In genomic region chr4:26929879-26930481, GRCm38 (mm10) we compare ENCODE assay signal across 10 mouse cellular contexts.
DNase-seq lines count a peak whose midpoint lies in the region; ATAC-seq and TF ChIP-seq lines count a peak whose summit lies in the region.
"Had no signal": no experiment of that assay in that cellular context is flagged by ENCODE, and none has a peak within 500 bp of the region (broad histone marks: within the 10 kb centered on the region; RNA-seq: fewer than 3 reads in every experiment).

No protein-coding gene starts in this region.

- in situ Hi-C loops in ES-E14 (cut with MboI; ENCODE audit: low sequenced_read_pairs in 2 of 2, unreplicated experiment in 2 of 2): no loop called here

- WGBS in embryonic facial prominence, embryonic 14.5 days: 47% methylated on average over 6 of the region's 6 CpGs
- 51% methylated on average over 6 of the region's 6 CpGs for WGBS in midbrain, embryonic 16.5 days

- H3K4me3 ChIP-seq in layer of hippocampus, adult 2 months: peak overlapping the region; percentile 12; the same call in 1 of the 2 replicates
- H3K4me3 ChIP-seq in ES-E14 (ENCODE audit: insufficient read depth in 1 of 2, low read depth in 1 of 2, low read length in 2 of 2, poor library complexity in 1 of 2, severe bottlenecking in 1 of 2): no peak overlapping the region
- H3K4me3 ChIP-seq in embryonic facial prominence, embryonic 14.5 days (ENCODE audit: low read depth, low read length): no peak overlapping the region
- no peak overlapping the region for H3K4me3 ChIP-seq in midbrain, embryonic 16.5 days (ENCODE audit: low read depth, low read length)
- H3K4me3 ChIP-seq: embryonic facial prominence, embryonic 15.5 days; limb, embryonic 15.5 days had no signal

- peak overlapping the region; percentile 74 for H3K27ac ChIP-seq in layer of hippocampus, adult 2 months
- no peak overlapping the region for H3K27ac ChIP-seq in ES-E14 (ENCODE audit: insufficient read depth, low read depth, low read length, poor library complexity, severe bottlenecking)
- no peak overlapping the region for H3K27ac ChIP-seq in embryonic facial prominence, embryonic 14.5 days (replicated peaks; ENCODE audit: low read depth, low read length)
- H3K27ac ChIP-seq in midbrain, embryonic 16.5 days (ENCODE audit: low read length): no peak overlapping the region
- H3K27ac ChIP-seq: embryonic facial prominence, embryonic 15.5 days; limb, embryonic 15.5 days had no signal

- DNase-seq in layer of hippocampus, adult 2 months (ENCODE audit: low spot score in 2 of 2): peak in 1 of 2 experiments; percentile 8
- no peak for DNase-seq in layer of hippocampus, adult 11-12 months (ENCODE audit: low spot score)
- no peak for DNase-seq in ES-E14 (ENCODE audit: low read depth, low spot score)
- DNase-seq in embryonic facial prominence, embryonic 14.5 days (ENCODE audit: low spot score): peak; percentile 62
- DNase-seq in urinary bladder, postnatal 4 days (ENCODE audit: low spot score in 2 of 2): no peak
- no peak for DNase-seq in thymus, postnatal 36 days
- no peak for DNase-seq in frontal cortex, postnatal 10 days (ENCODE audit: low spot score in 2 of 2)

- no peaks in the 10 kb centered on the region for H3K27me3 ChIP-seq in embryonic facial prominence, embryonic 14.5 days (replicated peaks; ENCODE audit: control insufficient read depth, insufficient read depth, low read length)
- H3K27me3 ChIP-seq in midbrain, embryonic 16.5 days (ENCODE audit: control insufficient read depth, insufficient read depth, low read depth, low read length): no peaks in the 10 kb centered on the region
- H3K27me3 ChIP-seq: embryonic facial prominence, embryonic 15.5 days; limb, embryonic 15.5 days had no signal

- H3K9me3 ChIP-seq in ES-E14 (ENCODE audit: control insufficient read depth, insufficient read depth, low read depth, low read length): no peaks in the 10 kb centered on the region
- H3K9me3 ChIP-seq in embryonic facial prominence, embryonic 14.5 days (ENCODE audit: control insufficient read depth, low read length): no peaks in the 10 kb centered on the region
- H3K9me3 ChIP-seq in midbrain, embryonic 16.5 days (replicated peaks; ENCODE audit: control insufficient read depth, low read length, poor library complexity, severe bottlenecking): no peaks in the 10 kb centered on the region
- H3K9me3 ChIP-seq: embryonic facial prominence, embryonic 15.5 days; limb, embryonic 15.5 days had no signal

- 0 out of 2 replicates have a peak overlapping the region, but pooled peaks have one; percentile 18 for H3K4me2 ChIP-seq in embryonic facial prominence, embryonic 14.5 days (ENCODE audit: low read depth, low read length)
- H3K4me2 ChIP-seq in midbrain, embryonic 16.5 days (ENCODE audit: low read length): no peak overlapping the region
- H3K4me2 ChIP-seq: embryonic facial prominence, embryonic 15.5 days; limb, embryonic 15.5 days had no signal

- ATAC-seq in embryonic facial prominence, embryonic 14.5 days (ENCODE audit: low read depth): peak; percentile 56; the same call in 1 of the 2 replicates
- peak; percentile 88 for ATAC-seq in midbrain, embryonic 16.5 days

- H3K4me1 ChIP-seq in ES-E14 (ENCODE audit: control insufficient read depth in 2 of 2, insufficient read depth in 2 of 2, low read length in 2 of 2, poor library complexity in 1 of 2): no peaks in the 10 kb centered on the region
- H3K4me1 ChIP-seq in embryonic facial prominence, embryonic 14.5 days (ENCODE audit: control insufficient read depth, insufficient read depth, low read length): no peaks in the 10 kb centered on the region
- no peaks in the 10 kb centered on the region for H3K4me1 ChIP-seq in midbrain, embryonic 16.5 days (ENCODE audit: control insufficient read depth, insufficient read depth, low read length)
- H3K4me1 ChIP-seq: embryonic facial prominence, embryonic 15.5 days had no signal

- TF ChIP-seq CTCF in layer of hippocampus, adult 2 months (conservative IDR thresholded peaks at IDR 0.05): peak; percentile 88

- no peak overlapping the region for H3K9ac ChIP-seq in ES-E14 (ENCODE audit: insufficient read depth, low read depth, low read length, poor library complexity, severe bottlenecking)
- H3K9ac ChIP-seq in embryonic facial prominence, embryonic 14.5 days (ENCODE audit: low read depth, low read length): no peak overlapping the region
- H3K9ac ChIP-seq in midbrain, embryonic 16.5 days (ENCODE audit: low read depth, low read length): no peak overlapping the region
- H3K9ac ChIP-seq: embryonic facial prominence, embryonic 15.5 days; limb, embryonic 15.5 days had no signal

- no peaks in the 10 kb centered on the region for H3K36me3 ChIP-seq in ES-E14 (ENCODE audit: control insufficient read depth, insufficient read depth, low read length, poor library complexity, severe bottlenecking)
- H3K36me3 ChIP-seq in embryonic facial prominence, embryonic 14.5 days (ENCODE audit: control insufficient read depth, insufficient read depth, low read length): no peaks in the 10 kb centered on the region
- no peaks in the 10 kb centered on the region for H3K36me3 ChIP-seq in midbrain, embryonic 16.5 days (ENCODE audit: control insufficient read depth, insufficient read depth, low read length)
- H3K36me3 ChIP-seq: embryonic facial prominence, embryonic 15.5 days; limb, embryonic 15.5 days had no signal

TF ChIP-seq in ES-E14, 5 proteins besides CTCF, POLR2A, EP300 and RAD21:
- no peak for TF ChIP-seq CHD2 (IDR thresholded peaks at IDR 0.05; ENCODE audit: low read depth, low read length)
- TF ChIP-seq ZC3H11A (IDR thresholded peaks at IDR 0.05; ENCODE audit: borderline replicate concordance, low read depth, low read length): peak; percentile 96
